Mouse (Mus musculus) adrenal gland, postnatal 36 days (tissue): ENCODE data around the gene Pcif1. TPM values are rescaled to one million over a fixed set of nuclear protein-coding genes. Genes with fewer than 3 reads are reported as not detected.
"Not testable (repeated sequence)": the region's sequence is repeated elsewhere in the genome, so short reads cannot be mapped to it uniquely, and the experiment has no call there.

Experiments used
- DNase-seq, 2 experiments: peaks; one replicate each; pipeline ENCODE4 v3.0.0; 2021; ENCODE audit warnings: mixed read lengths in 1 of 2
- long read RNA-seq, 2 experiments: library from polyadenylated mRNA; stranded (forward); transcript quantifications; one replicate each; pipeline ENCODE4 v2.0.0; 2021; ENCODE audit warnings: borderline sequencing depth in 2 of 2
- total RNA-seq, 2 experiments: library from RNA; stranded (reverse); gene quantifications; 2 replicates each; pipeline ENCODE4 v1.2.3; 2021

Gene Pcif1
- 10 to 100 TPM; 45.4 to 53.9 TPM for total RNA-seq
- long read RNA-seq, experiment 1, full-length matches to known transcripts = 54 of 84 reads
- long read RNA-seq, experiment 1, partial matches to known transcripts = 15 of 84 reads
- long read RNA-seq, experiment 1, other reads (novel, unspliced or antisense) = 15 of 84 reads
- long read RNA-seq, experiment 2, full-length matches to known transcripts = 31 of 44 reads
- long read RNA-seq, experiment 2, partial matches to known transcripts = 4 of 44 reads
- long read RNA-seq, experiment 2, other reads (novel, unspliced or antisense) = 9 of 44 reads

DNA sequence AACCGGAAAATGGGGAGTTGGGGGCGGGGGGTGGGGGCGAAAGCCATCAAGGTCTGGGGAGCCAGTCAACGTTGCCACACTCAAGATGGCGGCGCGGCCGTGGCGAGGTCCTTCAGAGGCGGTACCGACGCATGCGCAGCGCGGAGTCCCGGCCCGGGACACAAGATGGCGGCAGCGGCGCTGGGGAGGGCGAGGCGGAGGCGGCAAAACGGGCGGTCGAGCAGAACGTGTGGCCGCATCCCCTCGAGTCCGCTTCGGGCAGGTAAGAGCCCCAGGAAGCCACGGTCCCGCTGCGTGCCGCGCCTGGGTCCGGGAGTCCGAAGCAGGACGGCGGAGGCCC is at the start of gene Pcif1:
Pcif1 (plus strand) TSS at position 77 of the 340 bp plus-strand sequence.
- DNase-seq = peak; percentile 91 to 93

GRCm38 (mm10) chr2:164831029-164831428 is 48.1 kb upstream of the Pcif1 start:
- DNase-seq = no peak

DNA sequence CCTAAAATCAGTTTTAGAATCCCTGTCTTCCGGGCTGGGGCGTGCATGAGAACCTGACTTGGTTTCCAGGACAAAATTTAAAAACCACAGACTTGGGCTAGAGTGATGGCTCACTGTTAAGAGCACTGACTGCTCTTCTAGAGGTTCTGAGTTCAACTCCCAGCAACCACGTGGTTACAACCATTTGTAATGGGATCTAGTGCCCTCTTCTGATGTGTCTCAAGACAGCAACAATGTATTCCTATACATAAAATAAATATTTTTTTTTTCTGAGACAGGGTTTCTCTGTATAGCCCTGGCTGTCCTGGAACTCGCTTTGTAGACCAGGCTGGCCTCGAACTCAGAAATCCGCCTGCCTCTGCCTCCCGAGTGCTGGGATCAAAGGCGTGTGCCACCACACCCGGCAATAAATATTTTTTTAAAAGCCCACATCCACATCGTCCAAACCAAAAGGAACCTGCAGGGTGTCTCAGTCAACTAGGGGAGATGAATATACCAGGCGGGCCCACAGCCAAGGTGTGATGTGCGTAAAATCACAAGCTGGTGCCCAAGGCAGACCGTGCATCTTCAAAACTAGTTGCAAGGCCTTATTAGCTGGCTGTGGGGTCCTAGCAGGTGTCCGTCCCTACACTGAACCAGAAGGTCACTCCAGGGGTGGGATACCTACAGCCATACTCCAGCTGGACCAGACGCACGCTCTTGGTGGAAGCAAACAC is 46.9 kb upstream of the Pcif1 start:
- DNase-seq = no peak

GRCm38 (mm10) chr2:164832748-164833301 is 46.3 kb upstream of the Pcif1 start, which contains the start of gene Ctsa:
Ctsa (plus strand) TSS chr2:164832873.
- DNase-seq = peak; percentile 85 to 86

DNA sequence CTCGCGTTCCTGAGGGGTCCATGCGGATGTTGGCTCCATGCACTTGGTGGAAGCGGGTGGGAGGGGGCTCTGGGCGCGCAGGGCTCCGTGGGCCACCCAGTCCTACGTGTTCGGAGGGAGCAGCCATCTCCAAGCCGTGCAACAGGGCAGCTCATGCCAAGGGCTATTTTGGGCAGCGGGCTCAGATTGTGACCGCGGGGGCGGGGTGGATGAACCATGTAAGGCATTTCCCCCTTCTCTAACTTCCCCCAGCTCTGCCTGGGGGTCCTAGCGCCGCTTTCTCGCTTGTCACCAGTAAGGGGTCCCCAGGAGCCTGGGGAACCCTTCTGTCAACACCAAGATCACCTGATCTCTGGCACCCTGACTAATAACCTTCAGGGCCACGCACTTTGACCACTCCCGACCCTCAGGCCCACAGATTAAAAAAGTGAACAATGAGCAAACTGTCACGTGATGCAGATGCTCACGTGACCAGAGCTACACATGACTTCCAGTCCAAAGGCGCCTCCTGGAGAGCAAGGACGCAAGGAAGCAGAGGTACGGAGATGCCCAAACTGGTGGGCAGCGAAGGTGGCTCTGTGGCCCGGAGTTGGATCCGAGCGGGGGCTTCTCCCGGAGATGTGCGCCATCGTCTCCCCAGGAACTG is 45.7 kb upstream of the Pcif1 start, which contains the start of gene Neurl2:
Neurl2 (minus strand) TSS at position 143 of the 646 bp plus-strand sequence.
- DNase-seq = peak; percentile 88 to 91

- DNase-seq = peak in 1 of 2 experiments; percentile 24
Observed at GRCm38 (mm10) chr2:164834531-164834930, 44.6 kb upstream of the Pcif1 start.

DNA sequence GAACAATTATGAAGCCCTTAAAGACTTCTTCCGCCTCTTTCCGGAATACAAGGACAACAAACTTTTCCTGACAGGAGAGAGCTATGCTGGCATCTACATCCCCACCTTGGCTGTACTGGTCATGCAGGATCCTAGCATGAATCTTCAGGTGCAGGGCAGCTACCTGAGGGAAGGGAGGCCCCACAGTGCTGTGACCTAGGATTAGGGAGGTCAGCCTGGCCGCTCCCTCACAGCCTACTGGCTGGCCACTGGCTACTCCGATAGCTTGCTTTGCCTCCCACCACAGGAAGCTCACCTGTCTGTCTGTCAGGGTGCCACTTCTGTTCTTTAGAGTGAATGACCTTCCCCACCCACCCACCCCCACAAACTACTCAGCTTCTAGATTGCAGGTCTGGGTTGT is 43.9 kb upstream of the Pcif1 start:
- DNase-seq = no peak

DNA sequence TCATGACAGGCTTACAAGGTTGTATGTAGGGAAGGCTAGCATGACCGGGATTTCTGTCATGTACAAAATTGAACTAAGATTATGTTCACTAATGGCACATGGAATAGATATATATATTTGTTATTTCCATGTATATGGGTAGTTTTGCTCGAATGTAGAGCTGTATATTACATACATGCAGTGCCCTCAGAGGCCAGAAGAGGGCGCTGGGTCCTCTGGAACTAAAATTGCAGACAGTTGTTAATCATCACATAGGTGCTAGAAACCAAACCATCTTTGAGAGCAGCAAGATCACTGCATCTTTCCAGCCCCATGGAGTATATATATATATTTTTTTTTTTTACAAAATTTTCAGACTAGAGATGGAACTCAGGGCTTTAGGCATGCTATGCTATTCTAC is 33.3 kb upstream of the Pcif1 start:
- DNase-seq = no peak

- DNase-seq = no peak
Observed at GRCm38 (mm10) chr2:164850061-164850460, 29.0 kb upstream of the Pcif1 start.

- DNase-seq = not testable (repeated sequence)
Observed at GRCm38 (mm10) chr2:164855572-164855971, 23.5 kb upstream of the Pcif1 start.

- DNase-seq = peak in 1 of 2 experiments; percentile 32
Observed at GRCm38 (mm10) chr2:164856309-164857100, 22.6 kb upstream of the Pcif1 start.

GRCm38 (mm10) chr2:164857101-164857821 is 21.8 kb upstream of the Pcif1 start, which contains the start of gene Pltp:
Pltp (minus strand) TSS chr2:164857711.
- DNase-seq = peak; percentile 32 to 67

DNA sequence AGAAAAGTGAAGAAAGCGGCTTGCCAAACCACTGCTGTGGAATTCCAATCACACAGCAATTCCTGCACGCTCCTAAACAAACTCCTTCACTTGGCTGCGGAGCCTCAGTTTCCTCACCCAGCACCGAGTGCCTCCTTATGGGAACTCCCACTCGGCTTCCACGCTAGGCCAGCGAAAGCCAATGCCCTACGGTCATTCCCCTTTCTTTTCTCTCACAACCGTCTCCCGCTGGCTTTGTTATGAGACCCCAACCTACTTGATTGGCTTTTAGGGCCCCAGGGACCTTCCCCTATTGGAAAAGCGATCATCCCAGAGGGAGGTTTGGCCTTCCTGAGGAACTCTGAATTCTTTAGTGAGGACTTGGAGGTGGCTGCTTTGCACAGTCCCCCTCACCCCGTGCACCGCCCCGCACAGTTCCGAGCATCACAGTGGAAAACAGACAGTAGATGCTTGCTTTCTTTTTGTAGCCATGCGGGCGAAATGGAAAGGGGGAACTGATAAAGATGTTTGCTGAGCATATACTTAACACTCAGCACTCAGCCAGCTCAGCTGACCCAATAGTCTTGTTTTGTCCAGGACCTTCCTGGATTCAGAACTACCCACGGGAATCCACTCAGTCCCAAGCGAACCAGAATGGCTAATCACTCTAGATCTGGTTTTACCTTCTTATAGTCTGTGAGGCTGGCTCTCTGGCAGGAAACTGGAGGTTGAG is 21.1 kb upstream of the Pcif1 start:
- DNase-seq = no peak

DNA sequence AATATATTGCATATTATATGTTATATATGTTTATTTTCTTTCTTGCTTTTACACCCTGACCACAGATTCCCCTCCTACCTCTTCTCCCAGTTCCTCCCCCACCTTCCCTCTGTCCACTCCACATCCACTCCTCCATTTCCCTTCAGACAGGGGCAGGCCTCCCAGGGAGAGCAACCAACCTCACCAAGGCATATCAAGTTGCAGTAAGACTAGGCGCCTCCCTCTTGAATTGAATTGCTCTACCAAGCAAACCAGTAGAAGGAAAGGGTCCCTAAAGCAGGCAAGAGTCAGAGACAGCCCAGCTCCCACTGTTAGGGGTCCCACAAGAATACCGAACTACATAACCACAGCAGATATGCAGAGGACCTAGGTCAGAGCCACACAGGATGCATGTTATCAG is 19.9 kb upstream of the Pcif1 start:
- DNase-seq = no peak

DNA sequence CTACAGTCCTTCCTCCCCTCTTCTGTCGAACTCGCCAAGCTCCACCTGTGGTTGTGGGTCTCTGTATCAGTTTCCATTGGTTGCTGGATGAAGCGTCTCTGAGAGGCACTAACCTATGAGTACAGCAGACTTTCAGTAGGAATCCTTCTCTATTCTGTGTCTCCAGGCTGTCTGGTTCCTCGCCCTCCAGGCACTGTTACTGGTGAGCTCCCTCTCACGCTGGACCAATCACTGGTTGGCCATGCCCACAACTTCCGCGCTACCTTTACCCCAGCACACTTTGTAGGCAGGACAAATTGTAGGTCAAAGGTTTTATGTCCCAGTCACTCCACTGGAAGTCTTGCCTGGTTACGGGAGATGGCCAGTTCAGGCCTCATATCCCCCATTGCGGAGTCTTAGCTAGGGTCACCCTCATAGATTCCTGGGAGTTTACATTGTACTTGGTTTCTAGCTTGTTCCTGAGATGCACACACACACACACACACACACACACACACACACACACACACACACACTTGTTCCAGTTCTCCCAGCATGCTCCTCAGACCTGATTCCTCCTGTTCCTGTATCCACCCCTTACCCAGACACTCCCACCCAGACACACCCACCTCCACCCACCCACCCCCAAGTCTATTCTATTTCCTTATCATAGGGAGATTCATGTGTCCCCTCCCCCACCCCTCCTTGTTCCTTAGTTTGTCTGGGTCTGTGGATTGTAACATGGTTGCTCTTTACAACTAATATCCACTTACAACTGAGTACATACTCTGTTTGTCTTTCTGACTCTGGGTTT is 19.3 kb upstream of the Pcif1 start:
- no peak for DNase-seq

DNA sequence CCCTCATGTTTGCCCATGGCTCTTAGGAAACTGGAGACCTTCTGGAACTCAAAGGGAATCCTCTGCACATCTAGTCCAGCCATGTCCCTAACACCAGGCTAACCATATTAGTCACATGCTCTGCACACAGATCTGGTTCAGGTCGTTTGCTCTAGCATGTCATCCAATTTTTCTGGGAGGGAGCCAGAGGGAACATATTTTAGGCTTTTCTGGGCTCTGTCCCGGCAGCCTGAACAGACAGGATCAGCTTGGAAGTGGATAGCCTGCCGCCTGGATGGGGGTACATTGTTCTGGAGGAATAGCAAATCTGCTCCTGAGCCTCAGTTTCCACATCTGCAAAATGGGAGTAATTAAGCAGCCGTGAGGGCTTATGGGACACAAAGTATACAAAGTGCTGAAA is 18.0 kb upstream of the Pcif1 start:
- DNase-seq = no peak

DNA sequence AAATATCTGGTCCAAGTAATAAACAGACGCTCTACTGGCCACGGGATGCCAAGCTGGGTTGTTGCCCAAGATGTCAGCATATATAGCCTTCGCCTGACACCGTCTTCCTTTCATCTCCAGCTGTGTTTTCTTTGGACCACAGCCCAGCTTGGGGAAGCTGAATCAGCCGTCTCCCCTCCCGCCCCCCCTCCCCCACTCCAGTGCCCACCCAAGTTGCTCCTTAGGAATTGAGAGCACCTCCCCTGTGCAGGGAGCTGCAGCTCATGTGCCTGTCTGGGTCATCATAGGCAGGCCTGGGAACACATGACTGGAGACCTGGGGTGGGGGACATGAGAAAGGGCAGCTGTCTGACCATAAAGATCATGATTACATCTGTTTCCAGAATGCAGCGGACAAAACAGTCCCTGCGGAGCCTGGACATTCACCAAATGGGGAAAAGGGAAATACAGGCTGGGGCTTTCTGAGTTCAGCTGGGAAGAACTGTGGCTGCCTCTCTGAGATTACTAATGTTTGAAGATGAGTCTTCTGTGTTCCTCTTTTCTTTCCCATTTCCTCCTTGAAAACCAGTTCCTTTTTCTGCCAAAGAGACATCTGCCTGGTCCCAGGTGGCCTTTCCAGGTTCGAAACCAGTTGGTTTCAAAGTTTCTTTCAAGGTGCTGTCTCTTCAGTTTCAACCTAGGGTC is 16.8 kb upstream of the Pcif1 start:
- DNase-seq = peak; percentile 76 to 78

- DNase-seq = not testable (repeated sequence)
Observed at GRCm38 (mm10) chr2:164863411-164863810, 15.7 kb upstream of the Pcif1 start.

GRCm38 (mm10) chr2:164864593-164864992 is 14.5 kb upstream of the Pcif1 start:
- DNase-seq = no peak
